Mouse (Mus musculus) midbrain, embryonic 10.5 days (tissue): ENCODE measurements around the gene Slc12a9. TPM values are rescaled to one million over a fixed set of nuclear protein-coding genes. Genes with fewer than 3 reads are reported as not detected.

ENCODE experiments used
- DNase-seq: peaks from one replicate; pipeline ENCODE4 v3.0.0-alpha.2; 2017; ENCODE audit warnings: low spot score
- H3K27ac ChIP-seq: fragments of 300-500 bp; sonication (generic); replicated peaks from 2 replicates; pipeline ENCODE4 v1.5.1; 2016; ENCODE audit warnings: mild to moderate bottlenecking
- H3K27me3 ChIP-seq: fragments of 300-500 bp; sonication (generic); 2 replicates; pipeline ENCODE4 v1.6.1; 2016; ENCODE audit warnings: low read depth, mild to moderate bottlenecking; ENCODE audit not compliant: poor library complexity, severe bottlenecking
- H3K36me3 ChIP-seq: fragments of 300-500 bp; sonication (generic); 2 replicates; pipeline ENCODE4 v1.6.1; 2016; ENCODE audit warnings: mild to moderate bottlenecking, moderate library complexity
- H3K4me1 ChIP-seq: fragments of 300-500 bp; sonication (generic); 2 replicates; pipeline ENCODE4 v1.6.1; 2016
- H3K4me3 ChIP-seq: fragments of 300-500 bp; sonication (generic); 2 replicates; pipeline ENCODE4 v1.5.1; 2016; ENCODE audit warnings: mild to moderate bottlenecking, moderate library complexity
- H3K9me3 ChIP-seq: fragments of 300-500 bp; sonication (generic); replicated peaks from 2 replicates; pipeline ENCODE4 v1.6.1; 2016; ENCODE audit warnings: mild to moderate bottlenecking
- WGBS: fragments of 180-500 bp; shearing (Covaris S2); methylation state at CpG from one replicate; pipeline ENCODE4 v1.1.7; 2016; 5-methylcytosine and 5-hydroxymethylcytosine counted together
- polyA plus RNA-seq: library from polyadenylated mRNA; unstranded; fragments of >200 nt; fragmentation: Nextera tagmentation; extraction: Ambion mirVana; gene quantifications from 2 replicates; pipeline ENCODE4 v1.2.1, GENCODE M21; 2016

The Slc12a9 gene
- polyA plus RNA-seq, 1 experiment from 2014 or later = 12.0 TPM

- peaks cover 41% of the 10 kb centered on the region for H3K4me1 ChIP-seq
- 0 out of 2 replicates have a peak, but pooled peaks cover 5% of the 10 kb centered on the region for H3K9me3 ChIP-seq
- WGBS = 90% methylated on average over 3 of the region's 3 CpGs
- H3K27ac ChIP-seq = no peak overlapping the region
- no peak for DNase-seq
- H3K36me3 ChIP-seq = peaks cover 78% of the 10 kb centered on the region
- peak overlapping the region; percentile 98; the same call in 1 of the 2 replicates for H3K4me3 ChIP-seq
- no peaks in the 10 kb centered on the region for H3K27me3 ChIP-seq
Measured at GRCm38 (mm10) chr5:137304165-137304564, 29.2 kb downstream of the Slc12a9 start.

GRCm38 (mm10) chr5:137303609-137304008 is 29.8 kb downstream of the Slc12a9 start:
- 91% methylated on average over 4 of the region's 4 CpGs for whole genome bisulfite sequencing
- H3K27me3 ChIP-seq = no peaks in the 10 kb centered on the region
- no peak overlapping the region for H3K4me3 ChIP-seq
- H3K36me3 ChIP-seq = peaks cover 78% of the 10 kb centered on the region
- no peak for DNase-seq
- H3K9me3 ChIP-seq = no peaks in the 10 kb centered on the region
- H3K4me1 ChIP-seq = peaks cover 41% of the 10 kb centered on the region
- no peak overlapping the region for H3K27ac ChIP-seq

DNA sequence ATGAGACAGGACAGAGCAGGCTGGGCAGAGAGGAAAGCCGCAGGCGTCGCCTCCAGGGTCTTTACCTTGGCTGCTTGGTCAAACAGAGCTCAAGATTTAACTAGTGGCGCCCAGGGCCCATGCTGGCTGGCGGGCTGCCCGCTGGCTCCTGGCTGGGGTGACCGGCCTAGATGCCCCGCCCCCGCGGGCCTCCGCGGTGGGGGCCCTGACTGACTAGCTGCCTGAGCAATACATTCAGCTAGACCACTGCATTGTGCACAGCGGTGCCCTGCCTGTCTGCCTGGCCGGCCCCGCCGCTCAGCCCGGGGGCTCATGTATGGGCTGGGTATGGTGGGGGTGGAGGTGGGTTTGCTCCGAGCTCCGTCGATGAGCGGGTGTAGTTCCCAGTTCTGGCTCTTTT is 32.1 kb downstream of the Slc12a9 start:
- 84% methylated on average over 21 of the region's 21 CpGs for WGBS
- H3K4me3 ChIP-seq = 0 out of 2 replicates have a peak overlapping the region, but pooled peaks have one; percentile 1
- H3K27ac ChIP-seq = no peak overlapping the region
- peaks cover 29% of the 10 kb centered on the region for H3K4me1 ChIP-seq
- DNase-seq = no peak
- H3K9me3 ChIP-seq = no peaks in the 10 kb centered on the region
- H3K27me3 ChIP-seq = no peaks in the 10 kb centered on the region
- peaks cover 98% of the 10 kb centered on the region for H3K36me3 ChIP-seq

- 94% methylated on average over 7 of the region's 7 CpGs for WGBS
- no peaks in the 10 kb centered on the region for H3K27me3 ChIP-seq
- H3K27ac ChIP-seq = no peak overlapping the region
- H3K4me3 ChIP-seq = no peak overlapping the region
- H3K9me3 ChIP-seq = no peaks in the 10 kb centered on the region
- peaks cover 27% of the 10 kb centered on the region for H3K4me1 ChIP-seq
- H3K36me3 ChIP-seq = peaks cover 95% of the 10 kb centered on the region
- no peak for DNase-seq
Measured at GRCm38 (mm10) chr5:137299240-137299639, 34.2 kb downstream of the Slc12a9 start.

GRCm38 (mm10) chr5:137297126-137297525 is 36.3 kb downstream of the Slc12a9 start:
- DNase-seq = no peak
- Histone ChIP-seq H3K4me1 (peaks cover 39% of the 10 kb centered on the region), H3K36me3 (peaks cover 74% of the 10 kb centered on the region), H3K27ac (no peak overlapping the region), H3K9me3 (no peaks in the 10 kb centered on the region), H3K4me3 (no peak overlapping the region), H3K27me3 (peaks cover 11% of the 10 kb centered on the region)
- WGBS = 92% methylated on average over 14 of the region's 14 CpGs

DNA sequence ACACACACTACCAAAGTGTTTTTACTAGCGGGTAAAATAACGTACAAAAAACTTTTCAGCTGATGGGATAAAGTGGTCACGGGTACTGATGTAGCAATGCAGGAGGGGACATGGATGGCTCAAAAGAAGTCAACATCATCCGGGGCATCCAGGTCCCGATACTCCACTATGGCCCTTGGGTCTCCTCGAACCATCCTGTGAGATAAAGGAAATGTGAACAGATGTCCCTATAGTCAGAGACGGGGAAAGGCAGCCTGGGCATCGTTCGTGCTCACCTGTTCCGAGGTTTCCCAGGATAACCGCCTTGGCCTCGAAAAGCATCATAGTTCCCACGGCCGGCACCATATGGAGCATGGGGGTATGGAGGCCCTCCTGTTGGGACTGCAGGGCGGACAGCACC is 37.7 kb downstream of the Slc12a9 start:
- Histone ChIP-seq H3K27me3 (peaks cover 25% of the 10 kb centered on the region), H3K9me3 (no peaks in the 10 kb centered on the region), H3K36me3 (peaks cover 60% of the 10 kb centered on the region), H3K27ac (no peak overlapping the region), H3K4me3 (peak overlapping the region; percentile 79), H3K4me1 (peaks cover 40% of the 10 kb centered on the region)
- no peak for DNase-seq
- 92% methylated on average over 15 of the region's 15 CpGs for WGBS

DNA sequence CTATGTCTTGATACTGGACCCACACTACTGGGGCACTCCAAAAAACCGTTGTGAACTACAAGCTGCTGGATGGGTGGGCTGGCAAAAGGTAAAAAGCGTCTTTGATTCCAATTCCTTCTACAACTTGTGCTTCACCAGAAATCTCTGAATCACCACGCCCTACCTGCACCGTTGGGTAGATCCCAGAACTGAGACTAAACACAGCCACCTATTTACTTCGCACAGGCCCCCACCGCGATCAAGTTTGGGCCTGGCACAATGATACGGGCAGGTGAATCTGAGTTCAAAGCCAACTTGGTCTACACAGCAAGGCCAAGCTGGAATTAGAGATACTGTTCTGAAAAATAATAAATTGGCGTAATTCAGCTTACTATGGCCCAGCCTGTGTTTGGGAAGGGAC is 38.1 kb downstream of the Slc12a9 start:
- H3K27me3 ChIP-seq = peaks cover 30% of the 10 kb centered on the region
- H3K4me1 ChIP-seq = peaks cover 44% of the 10 kb centered on the region
- H3K27ac ChIP-seq = peak overlapping the region; percentile 94
- peak overlapping the region; percentile 79 for H3K4me3 ChIP-seq
- H3K36me3 ChIP-seq = peaks cover 56% of the 10 kb centered on the region
- no peaks in the 10 kb centered on the region for H3K9me3 ChIP-seq
- DNase-seq = no peak
- WGBS = 86% methylated on average over 9 of the region's 9 CpGs

- peaks cover 49% of the 10 kb centered on the region for H3K4me1 ChIP-seq
- peaks cover 35% of the 10 kb centered on the region for H3K27me3 ChIP-seq
- peak overlapping the region; percentile 79 for H3K4me3 ChIP-seq
- H3K36me3 ChIP-seq = peaks cover 50% of the 10 kb centered on the region
- DNase-seq = no peak
- WGBS = 9% methylated on average over 18 of the region's 18 CpGs
- peak overlapping the region; percentile 94 for H3K27ac ChIP-seq
- H3K9me3 ChIP-seq = no peaks in the 10 kb centered on the region
Measured at GRCm38 (mm10) chr5:137294744-137295093, 38.7 kb downstream of the Slc12a9 start.

DNA sequence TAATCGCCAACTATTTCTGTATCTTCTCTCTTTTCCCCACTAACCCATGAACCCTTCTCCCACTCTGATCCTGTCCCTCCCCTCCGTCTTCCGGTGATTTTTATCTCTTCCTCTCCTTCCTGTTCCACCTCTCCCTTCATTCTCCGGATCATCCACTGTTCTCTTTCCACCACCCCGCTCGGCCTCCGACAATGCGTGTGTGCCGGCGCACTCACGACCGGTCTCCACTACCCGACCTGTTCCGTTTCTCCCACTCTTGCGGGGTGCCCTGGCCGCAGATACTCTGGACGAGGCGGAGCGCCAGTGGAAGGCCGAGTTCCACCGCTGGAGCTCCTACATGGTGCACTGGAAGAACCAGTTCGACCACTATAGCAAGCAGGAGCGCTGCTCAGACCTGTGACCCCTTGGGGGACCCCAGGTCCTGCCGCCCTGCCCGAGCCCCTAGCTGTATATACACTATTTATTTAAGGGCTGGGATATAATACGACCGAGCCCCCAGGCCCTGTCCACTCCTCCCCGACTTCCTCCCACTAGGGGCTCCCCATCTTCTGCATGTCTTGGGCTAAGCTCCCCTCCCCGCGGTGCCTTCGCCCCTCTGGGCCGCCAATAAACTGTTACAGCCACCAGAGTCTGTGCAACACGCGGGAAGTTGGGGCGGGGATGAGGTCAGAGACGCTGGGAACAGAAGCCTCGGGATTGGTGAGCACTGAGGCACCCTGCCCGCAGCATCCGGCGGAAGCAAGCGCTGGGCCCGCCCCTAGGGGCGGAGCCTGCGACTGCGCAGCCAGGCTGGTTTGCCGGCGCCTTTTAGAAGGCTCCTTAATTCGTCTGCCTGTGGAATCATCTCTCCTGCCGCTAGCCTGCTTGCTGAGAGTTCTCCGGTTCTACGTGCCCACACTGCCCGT is 39.3 kb downstream of the Slc12a9 start, which contains the start of gene Ufsp1:
Gene Ufsp1, plus strand, starts transcription at position 791 of the 905 bp plus-strand sequence.
- Histone ChIP-seq H3K4me3 (peak within 1 kb of the TSS; percentile 79), H3K27me3 (peaks cover 42% of the 10 kb centered on the region), H3K27ac (peak within 1 kb of the TSS; percentile 94), H3K4me1 (peaks cover 55% of the 10 kb centered on the region), H3K9me3 (no peaks in the 10 kb centered on the region), H3K36me3 (peaks cover 44% of the 10 kb centered on the region)
- WGBS = 0% methylated on average over 52 of the region's 52 CpGs
- peak; percentile 95 for DNase-seq

- H3K27me3 ChIP-seq = peaks cover 50% of the 10 kb centered on the region
- no peaks in the 10 kb centered on the region for H3K9me3 ChIP-seq
- peaks cover 36% of the 10 kb centered on the region for H3K36me3 ChIP-seq
- peak; percentile 74 for DNase-seq
- peak overlapping the region; percentile 79 for H3K4me3 ChIP-seq
- WGBS = 1% methylated on average over 15 of the region's 15 CpGs
- H3K4me1 ChIP-seq = peaks cover 63% of the 10 kb centered on the region
- H3K27ac ChIP-seq = peak overlapping the region; percentile 94
Measured at GRCm38 (mm10) chr5:137293282-137293681, 40.1 kb downstream of the Slc12a9 start.

GRCm38 (mm10) chr5:137291381-137291926 is 41.9 kb downstream of the Slc12a9 start:
- no peaks in the 10 kb centered on the region for H3K9me3 ChIP-seq
- H3K36me3 ChIP-seq = peaks cover 17% of the 10 kb centered on the region
- DNase-seq = no peak
- no peak overlapping the region for H3K27ac ChIP-seq
- H3K4me3 ChIP-seq = peak overlapping the region; percentile 23; the same call in 1 of the 2 replicates
- H3K4me1 ChIP-seq = peaks cover 81% of the 10 kb centered on the region
- peaks cover 63% of the 10 kb centered on the region for H3K27me3 ChIP-seq
- WGBS = 85% methylated on average over 15 of the region's 15 CpGs

DNA sequence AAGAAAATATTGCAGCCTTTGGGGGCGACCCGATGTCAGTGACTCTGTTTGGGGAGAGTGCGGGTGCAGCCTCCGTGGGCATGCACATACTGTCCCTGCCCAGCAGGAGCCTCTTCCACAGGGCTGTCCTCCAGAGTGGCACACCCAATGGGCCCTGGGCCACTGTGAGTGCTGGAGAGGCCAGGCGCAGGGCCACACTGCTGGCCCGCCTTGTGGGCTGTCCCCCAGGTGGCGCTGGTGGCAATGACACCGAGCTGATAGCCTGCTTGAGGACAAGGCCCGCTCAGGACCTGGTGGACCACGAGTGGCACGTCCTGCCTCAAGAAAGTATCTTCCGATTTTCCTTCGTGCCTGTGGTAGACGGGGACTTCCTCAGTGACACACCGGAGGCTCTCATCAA is 42.7 kb downstream of the Slc12a9 start:
- Histone ChIP-seq H3K36me3 (peaks cover 10% of the 10 kb centered on the region), H3K4me1 (peaks cover 79% of the 10 kb centered on the region), H3K4me3 (peak overlapping the region; percentile 61), H3K27me3 (peaks cover 63% of the 10 kb centered on the region), H3K27ac (peak overlapping the region; percentile 49; the same call in 1 of the 2 replicates), H3K9me3 (no peaks in the 10 kb centered on the region)
- DNase-seq = peak; percentile 65
- 22% methylated on average over 15 of the region's 15 CpGs for WGBS
